Mouse (Mus musculus): ENCODE measurements around the gene Ccnl2.

DNA sequence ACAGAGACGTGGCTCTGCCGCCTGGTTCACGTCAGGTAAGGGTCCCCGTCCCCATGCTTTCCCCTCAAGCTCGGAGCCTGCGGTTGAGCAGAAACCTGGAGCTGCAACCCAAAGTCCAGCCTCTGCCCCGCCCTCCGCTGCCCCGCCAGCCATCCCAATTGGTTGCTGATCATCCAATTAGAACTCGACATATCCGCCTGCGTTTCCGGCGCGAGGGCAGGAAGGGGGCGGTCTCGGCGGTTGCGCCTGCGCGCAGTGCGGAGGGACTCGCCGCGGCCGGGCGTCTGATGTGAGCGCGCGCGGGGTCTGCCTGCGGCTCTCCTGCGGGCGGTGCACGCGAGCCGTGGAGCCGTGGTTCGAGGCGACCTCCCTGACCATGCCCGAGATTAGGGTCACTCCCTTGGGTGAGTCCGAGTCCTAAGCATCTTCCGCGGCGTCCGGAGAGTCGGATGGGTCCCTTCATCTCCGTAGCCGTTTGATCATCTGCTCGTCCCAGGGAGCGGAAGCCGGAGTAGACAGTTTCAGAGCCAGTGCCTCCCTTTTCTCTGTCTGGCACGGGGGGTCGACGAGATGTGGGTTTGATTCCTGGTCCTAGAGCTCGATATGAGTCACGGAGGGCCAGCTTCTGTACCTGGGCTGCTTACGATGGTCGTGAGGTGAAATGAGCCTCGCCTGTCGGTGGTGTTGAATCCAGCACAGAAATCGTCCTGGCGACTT lies 57.2 kb downstream of the Ccnl2 start, which contains the start of the genes Cptp and Ints11:
- TF ChIP-seq USF2 (IDR thresholded peaks at IDR 0.05; ENCODE audit: borderline replicate concordance in 1 of 2, insufficient read depth in 1 of 2, low read depth in 1 of 2, low read length in 2 of 2): no peak
- no peak for TF ChIP-seq CTCF (IDR thresholded peaks at IDR 0.05 in 2 of 3, conservative IDR thresholded peaks at IDR 0.05 in 1 of 3; ENCODE audit: control insufficient read depth in 1 of 3, insufficient read depth in 1 of 3, low read depth in 2 of 3, low read length in 3 of 3, poor library complexity in 1 of 3, severe bottlenecking in 1 of 3)
- TF ChIP-seq MAZ (IDR thresholded peaks at IDR 0.05; ENCODE audit: low read depth, low read length): no peak; the same call in 1 of the 2 replicates
- TF ChIP-seq UBTF (IDR thresholded peaks at IDR 0.05; ENCODE audit: borderline replicate concordance, insufficient read depth, low read depth, low read length): no peak
- TF ChIP-seq SIN3A (IDR thresholded peaks at IDR 0.05; ENCODE audit: low read length): peak; percentile 52; the same call in 1 of the 2 replicates
- TF ChIP-seq E2F4 (IDR thresholded peaks at IDR 0.05; ENCODE audit: borderline replicate concordance, low read depth, low read length): no peak; the same call in 1 of the 2 replicates
- no peak for TF ChIP-seq EP300 (IDR thresholded peaks at IDR 0.05; ENCODE audit: low read depth in 1 of 2, low read length in 2 of 2)
- TF ChIP-seq GATA1 (IDR thresholded peaks at IDR 0.05; ENCODE audit: low read depth, low read length): no peak
- TF ChIP-seq TBP (IDR thresholded peaks at IDR 0.05; ENCODE audit: low read depth, low read length): peak; percentile 67

Measured in MEL (cell line).